Mouse (Mus musculus): ENCODE measurements around the gene Klf16. TPM values are rescaled to one million over a fixed set of nuclear protein-coding genes. Genes with fewer than 3 reads are reported as not detected.

Klf16 gene
- polyA plus RNA-seq (2014; fragmentation: Illumina TruSeq; extraction: RNeasy Lipid Tissue Mini Kit (QIAGEN cat#74804); ENCODE audit: low read depth, low replicate concordance) = 1.5 TPM

GRCm38 (mm10) chr10:80577195-80578130, at the start of gene Klf16:
Gene Klf16 (minus strand): TSS chr10:80577321.

GRCm38 (mm10) chr10:80622661-80623456, 45.7 kb upstream of the Klf16 start, which contains the start of gene Csnk1g2:
Gene Csnk1g2 (plus strand): TSS chr10:80622838.

GRCm38 (mm10) chr10:80605721-80606120, 28.6 kb upstream of the Klf16 start, which contains the start of gene Gm49322:
Gene Gm49322 (plus strand): TSS chr10:80606021.

GRCm38 (mm10) chr10:80602698-80603325, 25.7 kb upstream of the Klf16 start, which contains the start of the genes Scamp4 and Adat3:
Gene Scamp4 (plus strand): TSS chr10:80602872.
Gene Adat3 (plus strand): TSS chr10:80602880.

GRCm38 (mm10) chr10:80589879-80590854, 13.0 kb upstream of the Klf16 start, which contains the start of gene Abhd17a:
Gene Abhd17a (minus strand): TSS chr10:80590341.

GRCm38 (mm10) chr10:80561116-80561944, 15.8 kb downstream of the Klf16 start, which contains the start of gene Rexo1:
Gene Rexo1 (minus strand): TSS chr10:80561560.

GRCm38 (mm10) chr10:80538710-80539394, 38.3 kb downstream of the Klf16 start, which contains the start of gene Atp8b3:
Gene Atp8b3 (minus strand): TSS chr10:80539124.

Other genes starting within 250 kb of the Klf16 start
- gene Pcsk4, start 247.8 kb downstream of the Klf16 start, polyA plus RNA-seq (2014; fragmentation: Illumina TruSeq; extraction: RNeasy Lipid Tissue Mini Kit (QIAGEN cat#74804); ENCODE audit: low read depth, low replicate concordance) = not detected
- gene Reep6, start 247.4 kb downstream of the Klf16 start, polyA plus RNA-seq (2014; fragmentation: Illumina TruSeq; extraction: RNeasy Lipid Tissue Mini Kit (QIAGEN cat#74804); ENCODE audit: low read depth, low replicate concordance) = 1.3 TPM
- gene Adamtsl5, start 228.9 kb downstream of the Klf16 start, polyA plus RNA-seq (2014; fragmentation: Illumina TruSeq; extraction: RNeasy Lipid Tissue Mini Kit (QIAGEN cat#74804); ENCODE audit: low read depth, low replicate concordance) = 0.12 TPM
- not detected for gene Plk5, start 220.9 kb downstream of the Klf16 start, polyA plus RNA-seq (2014; fragmentation: Illumina TruSeq; extraction: RNeasy Lipid Tissue Mini Kit (QIAGEN cat#74804); ENCODE audit: low read depth, low replicate concordance)
- 2.8 TPM for gene Mex3d, start 189.7 kb downstream of the Klf16 start, polyA plus RNA-seq (2014; fragmentation: Illumina TruSeq; extraction: RNeasy Lipid Tissue Mini Kit (QIAGEN cat#74804); ENCODE audit: low read depth, low replicate concordance)
- gene Mbd3, start 177.8 kb downstream of the Klf16 start, polyA plus RNA-seq (2014; fragmentation: Illumina TruSeq; extraction: RNeasy Lipid Tissue Mini Kit (QIAGEN cat#74804); ENCODE audit: low read depth, low replicate concordance) = not detected
- gene Uqcr11, start 170.5 kb downstream of the Klf16 start, polyA plus RNA-seq (2014; fragmentation: Illumina TruSeq; extraction: RNeasy Lipid Tissue Mini Kit (QIAGEN cat#74804); ENCODE audit: low read depth, low replicate concordance) = not detected
- gene Tcf3, start 143.7 kb downstream of the Klf16 start, polyA plus RNA-seq (2014; fragmentation: Illumina TruSeq; extraction: RNeasy Lipid Tissue Mini Kit (QIAGEN cat#74804); ENCODE audit: low read depth, low replicate concordance) = 1.3 TPM
- not detected for gene Onecut3, start 82.5 kb downstream of the Klf16 start, polyA plus RNA-seq (2014; fragmentation: Illumina TruSeq; extraction: RNeasy Lipid Tissue Mini Kit (QIAGEN cat#74804); ENCODE audit: low read depth, low replicate concordance)
- gene Atp8b3, start 38.2 kb downstream of the Klf16 start, polyA plus RNA-seq (2014; fragmentation: Illumina TruSeq; extraction: RNeasy Lipid Tissue Mini Kit (QIAGEN cat#74804); ENCODE audit: low read depth, low replicate concordance) = not detected
- gene Rexo1, start 15.8 kb downstream of the Klf16 start, polyA plus RNA-seq (2014; fragmentation: Illumina TruSeq; extraction: RNeasy Lipid Tissue Mini Kit (QIAGEN cat#74804); ENCODE audit: low read depth, low replicate concordance) = 0.16 TPM
- 0.53 TPM for gene Abhd17a, start 13.0 kb upstream of the Klf16 start, polyA plus RNA-seq (2014; fragmentation: Illumina TruSeq; extraction: RNeasy Lipid Tissue Mini Kit (QIAGEN cat#74804); ENCODE audit: low read depth, low replicate concordance)
- gene Scamp4, start 25.6 kb upstream of the Klf16 start, polyA plus RNA-seq (2014; fragmentation: Illumina TruSeq; extraction: RNeasy Lipid Tissue Mini Kit (QIAGEN cat#74804); ENCODE audit: low read depth, low replicate concordance) = 0.44 TPM
- not detected for gene Adat3, start 25.6 kb upstream of the Klf16 start, polyA plus RNA-seq (2014; fragmentation: Illumina TruSeq; extraction: RNeasy Lipid Tissue Mini Kit (QIAGEN cat#74804); ENCODE audit: low read depth, low replicate concordance)
- gene Gm49322, start 28.7 kb upstream of the Klf16 start, polyA plus RNA-seq (2014; fragmentation: Illumina TruSeq; extraction: RNeasy Lipid Tissue Mini Kit (QIAGEN cat#74804); ENCODE audit: low read depth, low replicate concordance) = not detected
- 0.53 TPM for gene Csnk1g2, start 45.5 kb upstream of the Klf16 start, polyA plus RNA-seq (2014; fragmentation: Illumina TruSeq; extraction: RNeasy Lipid Tissue Mini Kit (QIAGEN cat#74804); ENCODE audit: low read depth, low replicate concordance)
- gene Btbd2, start 79.8 kb upstream of the Klf16 start, polyA plus RNA-seq (2014; fragmentation: Illumina TruSeq; extraction: RNeasy Lipid Tissue Mini Kit (QIAGEN cat#74804); ENCODE audit: low read depth, low replicate concordance) = 0.36 TPM
- 1.8 TPM for gene Mknk2, start 100.8 kb upstream of the Klf16 start, polyA plus RNA-seq (2014; fragmentation: Illumina TruSeq; extraction: RNeasy Lipid Tissue Mini Kit (QIAGEN cat#74804); ENCODE audit: low read depth, low replicate concordance)
- gene Mob3a, start 124.7 kb upstream of the Klf16 start, polyA plus RNA-seq (2014; fragmentation: Illumina TruSeq; extraction: RNeasy Lipid Tissue Mini Kit (QIAGEN cat#74804); ENCODE audit: low read depth, low replicate concordance) = 1.1 TPM
- gene Izumo4, start 124.9 kb upstream of the Klf16 start, polyA plus RNA-seq (2014; fragmentation: Illumina TruSeq; extraction: RNeasy Lipid Tissue Mini Kit (QIAGEN cat#74804); ENCODE audit: low read depth, low replicate concordance) = 0.89 TPM
- gene Ap3d1, start 164.9 kb upstream of the Klf16 start, polyA plus RNA-seq (2014; fragmentation: Illumina TruSeq; extraction: RNeasy Lipid Tissue Mini Kit (QIAGEN cat#74804); ENCODE audit: low read depth, low replicate concordance) = 7.2 TPM
- 1.2 TPM for gene Dot1l, start 177.9 kb upstream of the Klf16 start, polyA plus RNA-seq (2014; fragmentation: Illumina TruSeq; extraction: RNeasy Lipid Tissue Mini Kit (QIAGEN cat#74804); ENCODE audit: low read depth, low replicate concordance)
- gene Sf3a2, start 220.9 kb upstream of the Klf16 start, polyA plus RNA-seq (2014; fragmentation: Illumina TruSeq; extraction: RNeasy Lipid Tissue Mini Kit (QIAGEN cat#74804); ENCODE audit: low read depth, low replicate concordance) = 2.2 TPM
- gene Plekhj1, start 221.3 kb upstream of the Klf16 start, polyA plus RNA-seq (2014; fragmentation: Illumina TruSeq; extraction: RNeasy Lipid Tissue Mini Kit (QIAGEN cat#74804); ENCODE audit: low read depth, low replicate concordance) = 1.5 TPM
- gene Amh, start 227.9 kb upstream of the Klf16 start, polyA plus RNA-seq (2014; fragmentation: Illumina TruSeq; extraction: RNeasy Lipid Tissue Mini Kit (QIAGEN cat#74804); ENCODE audit: low read depth, low replicate concordance) = not detected
- not detected for gene Jsrp1, start 236.2 kb upstream of the Klf16 start, polyA plus RNA-seq (2014; fragmentation: Illumina TruSeq; extraction: RNeasy Lipid Tissue Mini Kit (QIAGEN cat#74804); ENCODE audit: low read depth, low replicate concordance)
- gene Oaz1, start 249.3 kb upstream of the Klf16 start, polyA plus RNA-seq (2014; fragmentation: Illumina TruSeq; extraction: RNeasy Lipid Tissue Mini Kit (QIAGEN cat#74804); ENCODE audit: low read depth, low replicate concordance) = 171 TPM